Mouse (Mus musculus): Measurements from ENCODE around the gene Nap1l1.

Nap1l1 gene

DNA sequence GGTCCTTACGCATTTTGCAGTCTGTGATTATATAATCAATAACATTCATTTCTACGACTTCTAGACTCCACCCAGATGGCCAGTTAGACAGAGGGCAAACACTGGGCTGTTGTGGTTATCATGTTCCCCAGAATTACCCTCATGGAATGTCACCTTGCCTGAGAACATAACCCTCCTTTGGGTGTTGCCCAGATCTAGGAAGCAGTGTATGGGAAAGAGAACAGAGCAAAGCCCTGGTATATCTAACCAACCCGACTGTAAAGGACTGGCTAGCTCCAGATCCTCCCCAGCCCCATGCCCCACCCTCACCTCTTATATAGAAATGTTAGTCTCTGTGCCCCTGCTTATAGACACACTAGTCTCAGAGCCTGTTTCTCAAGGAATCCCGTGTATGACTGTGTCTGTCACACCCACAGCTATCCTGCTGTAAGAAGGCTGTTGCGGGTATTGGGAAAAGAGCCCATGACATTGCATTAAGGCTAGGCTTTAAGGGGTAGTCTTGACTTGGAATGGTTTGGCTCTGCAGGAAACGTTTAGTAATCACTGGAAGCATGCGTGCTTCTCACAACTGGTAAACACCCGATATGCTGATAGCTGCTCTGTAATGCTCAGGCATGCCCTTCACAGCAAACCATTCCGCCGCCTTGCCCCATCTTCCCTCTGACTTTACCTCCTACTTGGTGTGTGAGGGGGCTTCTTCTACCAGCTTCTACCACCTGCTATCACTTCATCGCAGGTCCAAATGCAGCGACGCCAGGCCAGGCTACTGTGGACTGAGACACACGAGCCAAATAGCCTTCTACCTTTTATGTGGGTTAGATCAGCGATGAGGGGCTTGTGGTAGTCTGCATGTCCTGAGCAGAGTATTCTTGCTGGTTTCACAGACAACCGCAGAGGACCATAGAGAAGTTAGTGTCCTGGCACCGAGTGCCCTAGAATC, 42.3 kb downstream of the Nap1l1 start:
- DNase-seq (ENCODE audit: low read depth, low spot score): no peak

DNA sequence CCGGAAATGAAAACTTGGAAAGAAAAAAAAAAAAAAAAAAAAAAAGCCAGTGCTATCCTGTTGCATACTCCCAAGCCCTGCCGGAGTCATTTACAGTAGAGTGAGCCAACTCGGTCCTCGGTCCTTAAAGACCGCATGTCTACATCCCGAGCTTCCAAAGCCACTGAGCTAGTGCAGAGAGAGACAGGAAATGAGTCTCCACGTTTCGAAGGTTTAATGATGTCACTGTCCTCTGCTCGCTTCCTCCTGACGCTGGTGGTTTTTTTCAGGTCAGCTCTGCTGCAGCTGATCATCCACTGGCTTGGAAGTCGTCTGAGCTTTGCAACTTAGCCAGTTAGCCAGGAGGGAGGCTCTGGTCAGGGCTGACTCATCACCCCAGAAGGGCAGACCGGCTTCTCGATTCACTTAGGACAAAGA, 43.2 kb downstream of the Nap1l1 start:
- no peak for DNase-seq (ENCODE audit: low read depth, low spot score)

DNA sequence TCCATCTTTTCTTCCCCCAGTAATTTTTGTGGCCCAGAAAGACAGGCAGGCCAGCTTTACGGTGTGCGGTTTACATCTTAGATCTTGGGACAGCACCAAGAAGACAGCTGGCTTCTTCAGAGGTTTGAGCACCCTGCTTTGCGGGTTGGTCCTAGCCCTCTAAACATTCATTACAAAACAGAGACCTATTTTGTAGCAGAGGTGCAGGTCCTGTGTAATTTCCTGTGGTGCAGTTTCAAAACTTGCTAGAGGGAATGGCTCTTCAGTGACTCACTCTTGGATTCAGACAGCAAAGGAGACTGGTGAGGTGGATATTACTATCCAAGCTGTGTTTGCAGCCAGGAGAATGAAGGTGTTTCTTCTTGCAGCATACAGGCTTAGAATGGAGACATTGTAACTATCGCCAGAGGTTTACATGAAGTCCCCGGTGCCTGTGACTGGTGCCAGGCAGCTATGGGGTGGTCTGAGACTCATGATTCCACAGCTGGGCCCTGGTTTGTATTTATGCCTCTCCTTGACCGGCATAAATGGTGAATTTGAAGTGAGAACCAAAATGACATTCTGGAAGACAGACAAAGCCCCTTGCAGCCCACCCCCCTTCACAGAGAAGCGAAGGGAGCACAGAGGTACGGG, 43.9 kb downstream of the Nap1l1 start:
- DNase-seq (ENCODE audit: low read depth, low spot score): no peak

DNA sequence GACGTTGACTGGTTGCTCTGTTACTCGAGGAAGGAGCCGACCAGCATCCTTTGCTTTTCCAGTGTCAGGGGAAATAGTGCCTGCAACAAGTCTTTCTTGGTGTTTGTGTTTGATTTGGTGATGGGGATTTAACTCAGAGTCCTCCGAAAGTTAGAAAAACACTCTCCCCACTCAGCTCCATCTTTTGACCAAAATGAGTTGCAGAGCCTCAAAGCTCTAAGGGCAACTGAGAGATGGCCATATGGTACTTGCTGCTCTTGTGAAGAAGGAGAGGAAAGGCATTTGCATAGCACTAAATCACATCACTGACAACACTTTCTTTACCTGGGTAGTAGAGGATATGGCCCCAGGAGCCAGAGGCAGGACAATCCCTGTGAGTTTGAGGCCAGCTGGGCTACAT, 45.3 kb downstream of the Nap1l1 start:
- DNase-seq (ENCODE audit: low read depth, low spot score): no peak

DNA sequence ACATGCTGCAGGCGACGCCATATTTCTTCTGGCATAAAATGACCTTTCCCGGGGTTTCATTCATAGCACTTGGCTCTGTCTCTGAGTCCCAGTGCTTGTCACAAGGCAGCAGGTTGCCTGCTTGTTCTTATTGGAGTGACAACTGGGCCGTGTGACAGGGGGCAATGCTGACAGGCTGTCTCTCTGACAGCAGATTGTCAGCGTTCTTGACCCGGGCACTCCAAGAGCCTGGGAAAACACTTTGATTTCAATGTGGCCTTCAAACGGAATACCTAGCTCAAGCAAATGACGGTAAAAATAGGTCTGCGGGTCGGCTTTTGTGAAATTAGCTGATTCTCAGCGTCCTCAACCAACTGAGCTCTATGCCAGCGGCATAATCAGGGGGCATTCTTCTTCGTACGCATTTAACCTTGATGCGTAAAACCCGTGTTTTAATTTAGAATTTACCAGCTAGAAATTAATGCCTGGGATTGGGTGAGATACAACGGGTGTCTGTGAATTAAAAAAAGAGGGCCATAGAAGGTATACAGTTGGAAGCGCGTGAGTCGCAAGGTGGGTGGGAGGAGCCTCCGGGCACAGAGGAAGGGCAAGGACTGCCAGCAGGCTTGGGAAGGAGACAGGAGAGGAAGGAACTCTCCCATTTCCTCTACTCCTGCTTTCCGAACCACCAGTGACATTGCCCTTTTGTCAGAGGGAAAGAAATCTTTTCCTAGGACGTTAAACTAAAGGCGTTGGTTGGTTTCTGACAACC, 46.8 kb downstream of the Nap1l1 start:
- no peak for DNase-seq (ENCODE audit: low read depth, low spot score)

DNA sequence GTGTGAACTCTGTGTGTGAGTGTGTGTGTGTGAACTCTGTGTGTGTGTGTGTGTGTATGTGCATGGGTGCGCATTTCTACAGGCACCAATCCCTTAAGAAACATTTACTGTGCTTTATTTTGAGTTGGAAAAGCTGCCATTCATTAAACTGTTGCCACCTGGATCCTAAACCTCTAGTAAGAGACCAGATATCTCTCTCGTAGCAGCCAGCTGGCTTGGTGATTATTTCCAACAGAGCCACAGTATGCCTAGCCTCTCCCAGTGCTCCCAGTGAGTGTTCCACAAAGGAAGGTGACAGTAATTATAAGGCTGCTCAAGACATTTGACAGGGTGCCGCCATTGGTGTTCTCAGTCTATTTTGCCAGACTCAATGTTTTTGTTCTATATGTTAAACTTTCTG, 47.6 kb downstream of the Nap1l1 start:
- no peak for DNase-seq (ENCODE audit: low read depth, low spot score)

DNA sequence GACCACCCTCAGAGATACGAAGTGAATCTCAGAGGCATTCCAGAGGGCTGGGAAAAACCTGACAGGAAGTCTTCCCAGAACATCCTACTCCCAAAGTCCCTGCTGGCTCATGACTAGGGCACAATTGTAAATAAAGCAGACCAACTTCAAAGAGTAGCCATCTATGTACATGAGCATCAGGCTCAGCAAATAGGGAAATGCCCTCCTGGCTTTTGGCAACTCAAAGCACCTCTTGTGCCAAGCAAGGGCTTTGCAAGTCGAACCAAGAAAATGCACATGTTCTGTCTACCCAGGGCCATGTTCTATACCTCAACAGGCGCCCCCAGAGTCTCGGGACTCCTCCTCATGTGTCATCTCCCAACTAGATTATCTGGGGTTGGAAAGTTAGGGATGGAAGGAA, 48.6 kb downstream of the Nap1l1 start:
- DNase-seq (ENCODE audit: low read depth, low spot score): no peak

DNA sequence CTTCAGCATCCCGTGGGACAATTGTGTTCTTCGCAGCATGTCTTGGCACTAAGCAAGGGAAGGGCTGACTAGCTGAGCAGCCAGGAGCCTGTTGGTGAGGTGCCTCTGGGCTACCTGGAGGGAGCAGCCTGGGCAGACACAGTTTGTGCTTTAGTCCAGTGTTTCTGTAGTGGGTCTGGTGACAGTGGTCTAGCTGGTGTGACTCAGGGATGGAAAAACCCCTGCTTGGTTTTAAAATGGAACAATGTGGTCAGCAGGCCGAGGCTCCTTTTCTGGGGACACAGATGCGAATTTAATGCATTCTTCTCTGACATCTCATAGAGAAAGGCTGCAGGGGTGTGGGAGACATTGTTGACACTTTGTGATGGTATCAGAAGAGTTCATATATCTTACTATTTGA, 49.2 kb downstream of the Nap1l1 start:
- no peak for DNase-seq (ENCODE audit: low read depth, low spot score)

DNA sequence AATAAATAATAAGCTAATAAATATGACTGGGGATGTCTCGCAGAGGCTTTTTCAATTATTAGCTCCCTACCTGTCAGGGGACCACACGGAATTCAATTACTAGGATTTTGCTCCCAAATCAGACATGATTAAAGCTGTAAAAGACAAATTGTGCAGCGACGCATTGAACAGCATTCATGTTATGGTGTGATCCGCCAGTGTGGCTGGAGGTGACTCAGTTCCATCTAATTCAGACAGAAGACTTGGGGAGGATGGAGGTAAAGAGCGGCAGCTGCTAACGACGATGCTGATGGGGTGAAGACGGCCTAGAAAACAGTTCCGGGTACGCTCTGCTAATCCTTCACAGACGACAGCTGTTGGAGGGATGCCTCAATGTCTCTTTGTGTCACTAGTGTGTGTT, 50.9 kb downstream of the Nap1l1 start:
- DNase-seq (ENCODE audit: low read depth, low spot score): no peak

DNA sequence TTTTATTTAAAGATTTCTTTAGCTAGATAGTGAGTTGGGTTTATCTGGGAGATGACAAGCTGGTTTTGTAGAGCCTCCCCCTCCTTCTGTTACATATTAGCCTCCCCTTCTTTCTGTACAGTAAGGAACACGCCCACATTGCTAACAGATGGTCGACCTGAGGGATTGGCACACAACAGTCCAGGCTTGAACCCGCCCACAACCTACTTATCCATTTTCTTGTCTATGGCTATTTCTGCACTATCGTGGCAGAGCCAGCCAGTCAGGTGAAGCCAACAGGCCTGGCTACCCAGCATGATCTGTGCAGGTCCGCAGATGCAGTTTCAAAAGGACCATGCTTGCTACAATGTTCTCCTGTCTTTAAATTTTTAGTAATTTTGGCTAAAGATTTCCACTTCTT, 54.0 kb downstream of the Nap1l1 start:
- no peak for DNase-seq (ENCODE audit: low read depth, low spot score)

DNA sequence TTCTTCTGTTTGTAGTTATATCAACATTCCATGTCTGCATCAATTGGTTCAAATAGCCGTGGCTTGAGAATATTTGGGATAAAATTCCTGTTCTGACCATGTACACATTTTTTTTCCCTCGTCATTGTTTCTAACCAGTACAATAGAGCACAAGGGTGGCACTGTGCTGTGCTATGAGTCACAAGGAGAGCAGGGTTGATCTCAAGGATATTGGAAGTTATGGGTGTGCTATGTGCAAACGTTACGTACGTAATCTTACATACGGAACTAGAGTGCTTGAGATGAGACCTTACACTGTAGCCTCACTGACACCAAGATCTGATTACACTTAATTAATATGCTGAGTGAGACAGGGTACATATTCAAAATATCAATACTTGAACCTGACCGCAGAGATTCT, 54.6 kb downstream of the Nap1l1 start:
- no peak for DNase-seq (ENCODE audit: low read depth, low spot score)

DNA sequence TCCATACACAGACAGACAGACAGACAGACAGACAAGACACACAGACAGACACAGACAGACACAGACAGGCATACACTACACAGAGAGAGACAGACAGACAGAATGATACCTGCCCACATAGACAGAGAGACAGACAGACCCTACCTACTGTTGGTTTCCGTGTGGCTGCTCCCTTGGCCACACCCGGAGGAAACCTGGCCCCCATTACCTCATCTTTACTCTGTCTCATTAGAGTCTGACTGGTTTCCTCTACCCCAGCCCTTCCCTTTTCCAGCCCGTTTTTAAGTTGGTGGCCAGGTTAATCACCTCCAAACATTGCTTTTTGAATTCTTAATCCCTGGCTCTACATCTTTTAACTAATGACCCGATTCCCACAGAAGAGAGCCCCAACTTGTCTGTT, 55.3 kb downstream of the Nap1l1 start:
- DNase-seq (ENCODE audit: low read depth, low spot score): no peak

DNA sequence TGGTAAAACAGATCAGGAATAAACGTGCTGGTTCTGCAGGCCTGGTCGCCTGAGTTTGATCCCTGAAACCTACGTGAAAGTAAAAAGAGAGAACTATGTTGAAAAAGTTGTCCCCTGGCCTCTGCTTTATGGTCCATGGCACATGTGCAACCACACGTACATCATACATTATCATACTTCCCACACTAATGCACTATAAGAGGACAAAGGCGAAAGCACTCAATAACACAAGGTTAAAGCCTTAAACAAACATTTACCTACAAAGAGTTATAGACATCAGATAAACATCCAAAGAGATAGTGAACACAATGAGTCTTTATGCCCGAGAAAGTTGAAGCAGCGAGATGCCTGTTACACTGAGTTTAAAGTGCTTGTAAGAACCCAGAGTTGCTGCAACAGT, 57.4 kb downstream of the Nap1l1 start:
- no peak for DNase-seq (ENCODE audit: low read depth, low spot score)

DNA sequence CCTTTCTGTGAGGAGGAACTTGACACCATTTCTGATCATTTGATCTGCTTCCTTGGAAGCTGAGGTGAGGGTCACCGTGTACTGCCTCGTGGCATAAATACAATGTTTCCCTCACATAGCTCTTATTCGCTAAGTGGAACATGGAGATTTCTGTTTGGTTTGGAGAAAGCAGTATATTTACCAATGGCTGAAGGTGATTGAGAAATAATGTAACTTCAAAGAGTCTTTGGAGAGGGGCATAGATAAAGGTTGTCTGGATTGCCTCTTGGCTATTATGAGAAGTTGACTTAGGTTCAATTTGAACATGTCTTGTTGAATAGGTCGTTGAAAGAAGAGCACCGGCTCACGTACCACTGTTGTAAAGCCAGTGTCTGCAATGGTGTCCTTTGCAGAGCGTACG, 61.7 kb downstream of the Nap1l1 start:
- no peak for DNase-seq (ENCODE audit: low read depth, low spot score)

DNA sequence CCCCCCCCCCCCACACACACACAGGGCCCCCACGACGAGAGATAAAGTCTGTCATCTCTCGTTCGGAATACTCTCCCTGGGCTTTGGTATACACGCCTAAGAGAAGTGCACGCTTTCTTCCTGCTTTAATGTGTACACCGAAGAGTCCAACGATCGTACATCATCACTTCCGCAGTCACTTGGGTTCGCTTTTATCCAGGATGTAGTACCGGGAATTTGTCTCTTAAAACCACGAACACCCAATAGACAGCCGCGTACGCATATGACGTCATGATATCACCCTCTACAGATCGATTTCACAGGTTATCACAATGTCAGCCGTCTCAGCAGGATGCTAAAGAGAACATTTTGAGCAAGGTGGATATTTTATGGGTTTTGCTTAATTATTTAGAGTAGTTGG, 64.4 kb downstream of the Nap1l1 start:
- no peak for DNase-seq (ENCODE audit: low read depth, low spot score)

DNA sequence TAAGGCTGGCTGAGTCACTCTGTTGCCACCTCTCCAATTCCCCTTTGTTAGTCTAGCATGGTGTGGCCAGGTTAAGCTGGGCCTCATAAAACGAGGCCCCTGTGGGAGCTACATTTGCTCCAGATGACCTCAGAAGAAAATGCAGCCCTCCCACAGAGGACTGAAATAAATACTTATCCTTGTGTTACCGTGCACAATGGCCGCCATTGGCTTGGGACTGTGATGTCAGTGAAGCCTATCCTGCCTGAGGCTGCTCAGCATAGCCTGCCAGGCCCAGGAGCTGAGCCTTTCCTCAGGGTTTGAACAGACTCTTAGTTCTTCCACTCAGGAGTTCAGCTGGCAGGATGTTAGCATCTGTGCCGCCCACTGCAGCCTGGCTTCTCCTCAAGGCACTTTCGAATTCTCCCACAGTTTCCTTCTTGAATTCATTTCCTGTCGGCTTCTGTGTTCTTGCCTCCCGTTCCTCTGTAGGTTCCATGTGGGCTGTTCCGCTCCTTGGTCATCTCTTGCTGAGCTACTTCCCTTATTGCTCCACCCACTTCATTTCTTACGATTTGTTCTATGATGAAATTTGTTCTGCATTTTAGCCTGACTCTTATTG, 66.8 kb downstream of the Nap1l1 start:
- DNase-seq (ENCODE audit: low read depth, low spot score): peak; percentile 50

DNA sequence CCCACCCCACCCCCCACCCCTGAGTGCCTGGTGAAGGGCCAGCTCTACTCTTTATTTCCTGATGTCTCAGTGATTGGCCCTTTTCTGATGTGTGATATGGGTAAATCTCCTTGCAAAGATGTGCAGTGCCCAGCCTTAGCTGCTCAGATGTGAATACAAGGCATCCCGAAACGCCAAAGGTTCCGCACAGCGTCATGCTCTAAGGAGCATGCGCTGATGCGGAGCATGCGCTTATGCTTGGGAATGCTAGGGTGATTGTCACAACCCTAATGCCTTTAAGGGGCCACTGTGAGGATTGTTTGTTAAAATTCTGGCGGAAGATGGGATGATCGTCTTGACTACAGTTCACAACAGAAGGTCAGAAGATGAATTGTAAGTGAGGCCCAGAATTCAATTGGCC, 67.7 kb downstream of the Nap1l1 start:
- DNase-seq (ENCODE audit: low read depth, low spot score): no peak

DNA sequence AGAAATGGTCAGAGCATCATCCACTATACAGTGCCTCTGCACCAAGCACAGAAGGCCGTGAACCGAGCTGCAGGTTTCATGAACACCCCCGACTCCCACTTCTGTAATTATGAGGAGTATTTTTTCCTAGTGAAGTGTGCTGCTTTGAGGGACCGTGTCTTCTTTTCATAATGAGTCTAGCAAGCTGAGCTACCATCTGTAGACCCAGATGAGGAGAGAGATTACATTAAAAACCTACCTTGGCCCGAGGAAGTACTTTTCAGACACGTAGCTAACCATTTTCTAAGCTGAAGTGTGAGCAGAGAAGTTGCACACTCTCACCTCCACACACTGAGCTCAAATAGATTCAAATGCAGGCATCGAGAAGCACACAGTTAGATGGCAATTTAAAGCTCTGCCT, 70.1 kb downstream of the Nap1l1 start:
- no peak for DNase-seq (ENCODE audit: low read depth, low spot score)

DNA sequence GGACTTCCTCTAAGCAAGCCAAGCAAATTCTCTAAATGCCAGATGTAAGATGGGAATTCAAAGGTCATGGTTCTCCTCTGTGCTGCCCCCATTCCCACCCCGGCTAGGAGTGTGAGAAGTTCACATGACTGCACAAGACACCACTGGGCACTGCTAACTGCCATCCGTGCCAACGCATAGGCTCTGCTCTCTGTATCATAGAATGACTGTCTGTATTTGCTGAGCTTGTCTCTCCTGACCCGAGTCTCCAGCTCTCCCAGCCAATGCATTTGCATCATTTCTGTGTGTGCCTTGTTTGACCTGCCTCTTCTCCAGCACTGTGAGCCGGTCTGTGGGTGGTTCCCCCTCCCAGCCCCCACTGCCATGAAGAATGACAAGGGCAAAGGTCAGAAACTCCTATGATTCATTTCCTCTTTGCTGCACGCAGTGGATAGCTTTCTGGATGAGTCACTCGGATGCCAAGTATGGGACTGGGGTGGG, 70.8 kb downstream of the Nap1l1 start:
- DNase-seq (ENCODE audit: low read depth, low spot score): no peak

DNA sequence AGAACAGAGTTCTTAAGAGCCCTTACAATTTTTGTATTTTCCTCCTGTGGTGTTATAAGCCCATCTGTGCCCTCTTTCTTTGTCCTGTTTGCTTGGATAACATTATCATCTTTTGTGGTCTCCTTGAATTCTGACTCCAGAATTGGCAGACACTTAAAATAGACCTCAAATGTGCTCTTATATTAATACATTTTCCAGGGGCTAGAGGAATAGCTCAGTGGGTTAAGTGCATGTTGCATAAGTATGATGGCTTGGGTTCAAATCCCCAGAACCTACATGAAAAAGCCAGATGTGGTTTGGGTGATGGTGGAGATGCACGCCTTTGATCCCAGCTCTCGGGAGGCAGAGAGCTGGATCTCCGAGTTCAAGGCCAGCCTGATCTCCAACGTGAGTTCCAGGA, 71.3 kb downstream of the Nap1l1 start:
- no peak for DNase-seq (ENCODE audit: low read depth, low spot score)

DNA sequence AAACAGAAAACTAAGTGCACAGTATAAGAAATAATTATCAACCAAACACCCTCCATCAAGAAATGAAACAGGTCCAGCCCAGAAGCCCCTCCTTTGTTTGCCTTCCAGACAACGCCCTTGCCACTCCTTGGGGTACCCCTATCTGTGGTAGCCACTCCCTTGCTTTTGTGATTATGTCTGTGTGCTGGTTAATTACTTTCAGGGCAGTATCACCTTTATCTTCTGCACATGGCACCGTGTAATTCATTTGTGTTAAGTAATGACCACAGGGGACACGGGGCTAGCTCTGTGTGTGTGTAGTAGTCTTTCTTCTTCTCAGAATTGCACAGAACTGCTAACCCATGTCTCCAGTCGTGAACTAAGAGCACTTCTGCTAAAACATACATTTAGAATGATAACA, 72.6 kb downstream of the Nap1l1 start:
- DNase-seq (ENCODE audit: low read depth, low spot score): no peak
